Mouse (Mus musculus): ENCODE data around the gene Bpifb5.
"Not testable (repeated sequence)": the region's sequence is repeated elsewhere in the genome, so short reads cannot be mapped to it uniquely, and the experiment has no call there.

Bpifb5 gene

DNA sequence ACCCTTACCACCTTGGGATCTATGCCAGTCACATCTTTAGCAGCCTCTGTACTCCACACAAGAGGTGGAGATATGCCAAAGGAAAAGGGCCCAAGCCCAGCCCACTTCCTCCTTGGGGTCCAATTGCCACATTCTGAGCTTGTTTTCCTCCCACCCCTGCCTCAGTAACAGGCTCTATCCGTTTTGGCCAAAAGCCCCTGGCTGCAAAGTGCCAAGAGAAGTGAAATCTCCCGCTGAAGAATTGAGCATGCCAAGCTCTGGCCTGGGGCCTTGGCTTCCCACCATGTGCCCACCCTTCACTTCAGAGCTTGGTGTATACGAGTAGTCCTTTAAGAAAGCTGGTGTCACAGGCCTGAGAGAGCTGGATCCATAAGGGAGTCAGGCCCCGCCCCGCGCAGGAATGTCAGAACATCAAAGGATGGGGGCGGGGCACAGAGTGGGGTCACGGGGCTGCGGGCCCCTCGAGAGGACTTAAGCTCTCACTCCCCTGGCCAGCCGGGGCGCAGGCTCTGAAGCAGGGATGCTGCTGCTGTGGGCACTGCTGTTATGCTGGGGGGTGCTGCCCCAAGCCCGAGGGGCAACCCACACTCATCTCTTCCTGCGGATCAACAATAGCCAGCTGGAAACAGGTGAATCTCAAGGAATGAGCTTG, at the start of gene Bpifb5:
TSS of gene Bpifb5 (plus strand) at position 478 of the 652 bp plus-strand sequence.
- no peak for DNase-seq

DNA sequence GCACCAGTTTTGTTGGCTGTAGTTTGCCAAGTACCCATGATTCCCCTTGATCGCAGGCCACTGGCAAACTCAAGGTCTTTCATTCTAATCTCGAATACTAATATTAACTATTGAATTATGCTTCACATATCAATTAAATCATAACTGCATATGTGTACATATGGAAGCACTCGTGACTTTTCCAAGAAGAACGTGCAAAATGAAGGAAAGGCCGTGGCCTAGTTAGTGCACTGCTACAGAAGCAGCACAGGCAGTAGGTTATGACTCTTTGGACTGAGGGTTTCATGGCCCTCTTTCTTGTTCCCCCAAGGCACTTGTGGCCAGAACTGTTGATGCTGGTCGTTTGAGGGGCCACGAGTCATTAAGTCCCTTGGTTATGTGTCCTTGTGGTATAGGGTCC, 41.6 kb upstream of the Bpifb5 start:
- not testable (repeated sequence) for DNase-seq

DNA sequence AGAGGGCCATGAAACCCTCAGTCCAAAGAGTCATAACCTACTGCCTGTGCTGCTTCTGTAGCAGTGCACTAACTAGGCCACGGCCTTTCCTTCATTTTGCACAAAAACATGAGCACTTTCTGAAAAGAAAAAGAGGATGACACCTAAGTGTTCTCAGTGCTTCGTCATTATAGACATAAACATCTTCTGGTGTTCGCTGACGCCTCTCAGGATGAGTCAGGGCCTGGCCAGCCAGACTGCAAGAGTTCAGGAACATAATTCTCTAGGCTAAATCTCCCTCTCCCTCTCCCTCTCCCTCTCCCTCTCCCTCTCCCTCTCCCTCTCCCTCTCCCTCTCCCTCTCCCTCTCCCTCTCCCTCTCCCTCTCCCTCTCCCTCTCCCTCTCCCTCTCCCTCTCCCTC, 40.5 kb upstream of the Bpifb5 start:
- not testable (repeated sequence) for DNase-seq

DNA sequence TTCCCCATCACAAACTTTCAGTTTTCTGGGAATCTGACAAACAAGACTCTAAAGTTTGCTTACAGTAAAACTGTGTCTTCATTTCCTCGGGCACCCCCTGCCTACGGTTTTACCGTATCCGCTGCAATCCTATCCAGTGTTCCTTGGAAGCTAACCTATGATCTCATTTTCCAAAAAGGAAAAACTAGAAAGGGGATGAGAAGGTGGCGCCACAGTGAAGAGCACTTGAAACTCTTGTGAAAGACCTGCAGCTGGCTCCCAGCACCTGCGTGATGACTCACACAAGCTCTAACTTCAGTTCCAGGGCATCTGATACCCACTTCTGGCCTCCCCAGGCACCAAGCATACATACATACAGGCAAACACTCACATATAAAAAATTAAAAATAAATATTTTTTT, 38.2 kb upstream of the Bpifb5 start:
- DNase-seq = no peak

DNA sequence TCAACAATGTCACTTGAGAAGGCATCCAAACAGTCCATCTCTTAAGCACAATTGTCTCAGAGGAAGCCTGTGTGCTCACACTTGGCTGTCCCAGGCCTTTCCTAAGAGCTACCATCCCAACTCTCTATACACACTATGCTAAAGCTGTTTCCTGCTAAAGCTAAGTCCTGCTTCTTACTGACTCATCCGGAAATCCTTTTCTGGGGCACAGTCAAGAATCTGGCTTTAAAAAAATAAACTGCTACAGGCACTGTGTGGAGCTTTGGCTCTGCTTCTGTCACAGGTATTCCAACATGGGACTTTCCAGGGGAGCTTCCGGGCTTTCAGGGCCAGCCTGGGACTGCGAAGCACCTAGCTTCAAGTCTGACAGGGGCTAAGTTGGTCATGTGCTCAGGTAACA, 37.8 kb upstream of the Bpifb5 start:
- DNase-seq = no peak

DNA sequence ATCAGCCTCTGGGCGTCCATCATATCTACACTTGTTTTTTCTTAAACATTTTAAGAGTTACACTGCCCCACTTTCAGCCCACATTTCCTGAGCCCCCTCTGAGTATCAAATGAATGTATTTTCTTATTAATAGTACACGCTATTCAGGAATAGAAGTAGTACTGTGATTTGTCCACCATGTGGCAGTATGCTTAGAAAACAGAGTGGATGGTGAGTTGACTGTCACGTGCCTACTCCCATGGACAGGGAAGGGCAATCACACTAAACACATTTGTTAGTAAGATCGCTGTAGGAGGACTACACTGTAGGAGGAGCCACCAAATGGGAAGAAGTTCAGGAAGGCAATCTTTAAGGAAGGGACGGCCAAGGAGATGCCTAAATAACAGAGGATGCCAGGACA, 36.1 kb upstream of the Bpifb5 start:
- DNase-seq = no peak

DNA sequence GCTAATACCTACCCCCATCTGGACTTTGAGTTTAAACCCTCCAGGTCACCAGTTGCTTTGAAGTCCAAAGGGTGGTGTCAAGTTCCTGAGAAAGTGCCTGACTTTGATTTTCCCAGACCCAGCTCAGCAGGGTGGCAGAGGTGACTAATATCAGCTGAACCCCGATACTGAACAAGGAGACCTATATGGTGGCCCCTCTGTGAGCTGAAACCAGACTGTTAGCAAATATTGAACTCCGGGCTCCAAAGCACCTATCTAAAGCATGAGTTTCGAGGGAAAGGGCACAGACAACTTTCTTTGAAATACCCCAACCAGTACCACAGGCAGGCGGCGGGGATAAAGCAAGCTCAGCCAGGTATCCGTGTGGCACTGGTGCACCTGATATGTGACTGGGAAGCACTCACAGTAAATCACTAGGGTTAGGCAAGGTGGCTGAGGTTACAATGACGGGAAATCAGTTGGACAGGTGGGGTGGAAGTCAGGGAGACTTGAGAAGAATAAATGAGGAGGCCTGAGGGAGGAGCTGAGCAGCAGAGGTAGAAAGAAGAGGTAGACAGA, 33.6 kb upstream of the Bpifb5 start:
- no peak for DNase-seq

DNA sequence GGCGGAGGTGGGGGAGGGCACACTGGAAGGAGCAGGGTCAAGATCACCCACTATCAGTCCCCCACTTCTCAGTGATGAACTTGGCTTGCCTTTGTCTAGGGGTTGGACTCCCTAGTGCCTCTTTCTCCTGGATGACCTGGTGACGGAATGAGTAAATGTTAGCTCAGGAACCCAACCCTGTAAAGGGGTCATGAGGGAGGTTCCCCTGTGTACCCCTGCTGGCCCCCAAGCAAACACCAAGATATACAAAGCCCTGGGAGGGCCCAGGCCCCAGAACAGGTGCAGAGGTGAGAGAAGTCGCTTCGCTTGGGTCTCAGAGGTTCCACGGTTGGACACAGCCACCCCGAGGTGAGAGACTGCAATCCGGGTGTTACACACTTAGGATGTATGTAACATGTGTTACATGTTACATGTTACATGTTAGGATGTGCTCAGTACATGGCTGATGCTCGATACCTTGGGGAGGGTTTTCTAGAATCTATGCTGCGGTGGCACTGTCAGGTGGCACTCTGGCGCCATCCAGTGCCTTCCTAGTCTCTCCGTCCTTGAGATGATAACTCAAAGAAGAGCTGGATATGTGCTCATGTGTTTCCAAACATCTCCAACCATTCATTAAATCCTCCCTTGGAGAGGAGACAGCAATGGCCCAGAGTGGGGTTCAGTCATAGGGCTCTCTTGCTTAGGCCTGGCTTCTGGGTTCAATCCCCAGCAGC, 32.8 kb upstream of the Bpifb5 start, which contains the start of gene Bpifb1:
TSS of gene Bpifb1 (plus strand) at position 273 of the 713 bp plus-strand sequence.
- DNase-seq = peak; percentile 30

DNA sequence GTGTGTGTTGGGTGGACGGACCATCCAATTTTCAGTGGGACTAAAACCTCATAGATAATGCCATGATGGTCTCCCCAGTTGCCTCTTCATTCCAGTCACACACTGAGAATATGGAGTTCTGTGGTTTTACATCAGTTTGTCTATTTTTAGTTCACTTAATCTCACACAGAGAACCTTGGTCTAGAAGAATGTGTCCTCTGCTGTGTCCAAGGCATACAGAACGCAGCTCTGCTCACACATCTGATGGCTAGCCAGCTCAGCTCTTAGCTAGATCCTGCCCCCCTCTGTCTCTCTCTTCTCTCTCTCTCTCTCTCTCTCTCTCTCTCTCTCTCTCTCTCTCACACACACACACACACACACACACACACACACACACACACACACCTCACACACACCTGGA, 31.4 kb upstream of the Bpifb5 start:
- DNase-seq = no peak

DNA sequence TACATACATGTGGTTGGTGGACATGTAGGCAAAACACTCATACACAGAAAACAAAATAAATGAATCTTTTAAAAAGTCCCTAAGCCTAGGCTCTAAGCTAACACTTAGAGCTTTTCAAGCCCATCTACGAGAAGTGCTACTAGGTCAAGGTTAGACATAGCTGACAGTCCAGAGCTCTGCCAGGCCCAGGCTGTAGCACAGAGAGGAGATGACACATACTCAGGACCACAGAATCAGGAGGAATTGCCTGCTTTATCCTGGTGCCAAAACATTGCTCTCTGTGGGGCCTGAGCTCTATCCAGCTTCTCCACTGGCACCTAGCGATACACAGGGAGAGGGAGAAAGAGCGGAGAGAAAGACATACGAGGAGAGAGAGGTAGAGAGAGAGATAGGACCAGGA, 30.5 kb upstream of the Bpifb5 start:
- no peak for DNase-seq

DNA sequence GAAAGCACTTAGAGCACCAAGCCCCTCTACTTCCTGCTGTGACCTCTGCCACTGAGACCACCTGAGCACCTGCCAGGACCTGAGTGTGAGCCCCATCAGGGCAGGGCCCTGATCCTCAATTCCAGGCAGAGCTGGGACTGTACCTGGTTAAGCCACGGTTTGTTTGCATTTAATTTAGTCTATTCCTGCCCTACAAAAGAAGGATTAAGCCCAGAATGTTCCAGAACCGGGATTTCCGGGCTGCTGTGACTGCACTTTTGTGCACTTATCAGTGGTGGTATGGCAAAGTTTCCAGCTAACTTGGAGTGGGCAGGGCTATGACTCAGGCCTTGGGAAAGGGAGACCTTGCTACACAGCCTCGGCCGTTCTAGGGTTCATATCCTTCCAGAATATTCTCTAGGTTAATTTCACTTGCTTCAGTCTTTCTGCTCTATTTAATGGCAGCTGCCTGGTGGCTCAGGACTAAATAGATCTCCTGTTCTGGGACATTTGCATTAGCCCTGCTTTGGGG, 29.5 kb upstream of the Bpifb5 start:
- DNase-seq = no peak

DNA sequence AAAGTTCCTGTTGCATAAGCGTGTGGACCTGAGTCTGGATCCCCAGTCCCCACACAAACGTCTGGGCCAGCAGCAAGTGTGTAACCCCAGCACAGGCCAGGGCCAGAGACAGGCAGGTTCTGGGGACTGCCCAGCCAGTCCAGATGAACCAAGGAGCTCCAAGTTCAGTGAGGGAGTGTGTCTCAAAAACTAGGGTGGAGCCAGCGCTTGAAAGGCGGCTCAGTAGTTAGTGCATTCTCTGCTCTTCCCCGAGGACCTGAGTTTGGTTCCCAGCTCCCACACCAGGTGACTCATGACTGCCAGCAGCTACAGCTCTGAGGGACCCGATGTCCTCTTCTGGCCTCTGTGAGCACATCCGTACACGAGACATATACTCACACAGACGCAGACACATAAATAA, 26.5 kb upstream of the Bpifb5 start:
- DNase-seq = no peak

DNA sequence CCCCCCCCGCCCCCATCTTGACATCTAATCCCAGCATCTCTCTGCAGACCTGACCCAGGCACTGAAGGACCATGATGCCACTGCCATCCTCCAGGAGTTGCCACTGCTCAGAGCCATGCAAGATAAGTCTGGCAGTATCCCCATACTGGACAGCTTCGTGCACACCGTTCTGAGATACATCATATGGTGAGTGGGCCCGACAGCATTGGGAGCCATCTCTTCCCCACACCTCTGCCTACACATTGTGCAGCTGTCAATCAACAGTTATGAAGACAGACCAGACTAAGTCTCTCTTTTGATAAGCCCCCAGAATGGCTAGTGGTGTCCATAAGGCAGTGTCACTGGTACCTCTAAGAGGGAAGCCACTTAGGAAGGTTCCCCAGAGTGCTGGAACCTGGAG, 18.9 kb upstream of the Bpifb5 start:
- no peak for DNase-seq

DNA sequence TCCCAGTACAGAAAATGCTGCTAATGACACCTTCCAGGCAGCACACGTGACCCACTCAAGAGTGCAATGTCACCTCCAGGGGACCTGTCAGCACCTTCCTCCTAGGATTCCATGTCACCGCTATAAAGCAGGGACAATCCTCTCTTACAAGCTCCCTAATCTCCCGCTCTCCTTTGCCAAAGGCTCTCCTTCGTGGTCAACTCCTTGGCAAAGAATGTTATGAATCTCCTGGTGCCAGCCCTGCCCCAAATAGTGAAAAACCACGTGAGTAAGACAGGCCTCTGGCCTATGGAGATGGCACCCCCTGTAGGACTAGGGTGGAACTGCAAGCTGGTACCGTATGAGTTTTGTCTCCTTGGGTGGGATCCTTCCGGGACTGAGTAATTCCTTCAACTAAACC, 16.6 kb upstream of the Bpifb5 start:
- DNase-seq = no peak

DNA sequence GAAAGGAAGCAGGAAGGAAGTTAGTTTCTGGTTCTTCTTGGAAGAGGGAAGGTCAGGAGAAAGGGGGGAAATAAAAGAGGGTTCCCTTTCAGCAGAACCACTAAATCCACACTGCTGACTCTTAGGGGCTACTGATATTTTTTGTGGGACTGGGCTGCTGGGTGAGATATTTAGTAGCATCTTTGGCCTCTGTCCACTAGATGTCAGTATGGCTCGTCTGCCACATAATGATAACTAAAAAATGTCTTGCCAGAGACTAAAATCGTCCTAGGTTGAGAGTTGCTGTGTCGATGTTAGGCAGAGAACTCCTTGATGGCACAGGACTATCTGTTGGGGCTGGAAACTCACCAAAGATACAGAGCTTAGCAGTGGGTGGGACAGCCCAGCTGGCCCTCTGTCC, 14.4 kb upstream of the Bpifb5 start:
- no peak for DNase-seq

DNA sequence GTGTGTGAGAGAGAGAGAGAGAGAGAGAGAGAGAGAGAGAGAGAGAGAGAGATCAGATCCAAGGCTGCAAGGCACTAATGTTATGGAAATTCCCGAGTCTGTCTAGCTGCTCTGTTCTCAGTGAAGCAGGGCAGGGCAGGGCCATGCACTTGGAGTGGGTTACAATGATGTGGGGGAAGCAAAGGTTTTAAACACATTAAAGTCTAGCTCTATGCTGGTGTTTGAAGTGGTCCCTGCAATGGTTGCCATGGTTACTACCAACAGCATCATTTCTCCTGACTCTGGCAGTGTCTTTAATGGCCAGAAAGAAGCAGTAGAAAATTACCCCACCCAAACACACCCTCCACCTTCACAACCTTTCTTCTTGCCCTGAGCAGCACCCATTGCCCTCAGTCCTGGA, 12.4 kb upstream of the Bpifb5 start:
- no peak for DNase-seq

DNA sequence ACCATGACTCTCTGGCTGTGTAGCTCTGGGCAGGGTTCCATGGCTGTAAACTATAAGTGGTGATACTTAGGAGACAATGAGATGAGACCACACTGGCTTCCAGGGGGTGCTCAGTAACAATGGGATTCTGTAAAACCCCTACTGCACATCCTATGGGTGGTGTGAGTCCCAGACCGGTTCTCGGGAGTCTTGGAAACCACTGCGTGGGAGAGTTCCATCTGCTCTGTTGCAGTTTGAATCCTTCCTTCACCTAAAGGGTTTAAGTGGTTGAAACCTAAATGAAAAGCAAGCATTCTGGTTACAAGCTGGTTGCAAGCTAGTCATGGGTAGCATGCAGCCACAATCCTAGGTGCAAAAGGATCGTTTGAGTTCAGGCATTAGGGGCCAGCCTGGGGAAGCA, 11.7 kb upstream of the Bpifb5 start:
- DNase-seq = peak; percentile 38

DNA sequence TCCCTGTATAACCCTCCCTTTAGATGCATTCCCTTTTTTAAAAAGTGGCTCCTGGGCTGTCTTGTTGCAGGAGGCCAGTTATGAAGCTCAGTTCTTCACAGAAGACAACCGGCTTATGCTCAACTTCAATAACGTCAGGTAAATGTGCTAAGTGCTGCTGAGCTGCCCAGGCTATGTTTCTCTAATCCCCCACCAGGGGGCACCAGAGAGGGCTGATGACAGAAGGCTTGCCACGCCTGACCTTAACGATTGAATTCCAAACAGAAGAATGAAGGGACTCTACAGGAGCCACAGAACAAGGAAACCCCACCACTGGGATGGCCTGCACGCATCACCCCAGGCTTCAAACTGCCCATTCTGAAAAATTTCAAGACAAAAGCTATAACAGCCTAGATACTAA, 8.4 kb upstream of the Bpifb5 start:
- DNase-seq = peak; percentile 68

DNA sequence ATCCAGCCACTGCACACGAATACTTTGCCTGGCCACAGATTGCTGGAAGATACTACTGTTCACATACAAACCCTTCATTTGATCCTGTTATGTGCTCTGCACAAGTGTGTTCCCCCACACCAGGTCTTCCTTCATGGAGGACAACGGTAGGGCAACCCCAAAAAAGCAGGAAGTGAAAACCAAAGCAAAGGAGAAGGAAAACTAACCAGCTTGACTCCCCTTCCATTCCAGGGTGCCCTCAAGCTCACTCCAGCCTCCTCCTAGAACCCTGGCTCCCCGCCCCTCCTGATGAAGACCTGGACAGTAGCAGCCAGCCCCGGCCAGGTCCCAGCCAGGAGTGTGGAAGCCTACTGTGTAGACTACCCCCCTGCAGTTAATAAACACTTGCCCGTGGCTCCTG, 3.6 kb upstream of the Bpifb5 start:
- DNase-seq = no peak

DNA sequence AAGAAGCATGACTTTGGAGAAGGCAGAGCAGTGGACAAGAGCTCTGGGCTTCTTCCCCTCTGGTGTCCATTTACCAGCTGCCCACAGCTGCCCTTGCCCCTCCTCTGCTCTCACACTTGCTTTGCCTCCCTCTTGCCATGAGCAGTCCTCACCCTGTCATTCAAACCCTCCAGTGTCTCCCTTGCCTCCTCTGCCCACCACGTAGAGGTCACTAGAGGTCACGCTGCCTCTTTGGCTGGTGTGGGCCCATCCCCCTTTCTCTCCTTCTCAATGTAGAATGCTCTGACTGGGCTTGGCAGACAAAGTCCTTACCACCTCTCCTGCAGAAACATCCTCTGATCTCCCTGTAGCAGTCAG, 353 bp downstream of the Bpifb5 start:
- DNase-seq = no peak

DNA sequence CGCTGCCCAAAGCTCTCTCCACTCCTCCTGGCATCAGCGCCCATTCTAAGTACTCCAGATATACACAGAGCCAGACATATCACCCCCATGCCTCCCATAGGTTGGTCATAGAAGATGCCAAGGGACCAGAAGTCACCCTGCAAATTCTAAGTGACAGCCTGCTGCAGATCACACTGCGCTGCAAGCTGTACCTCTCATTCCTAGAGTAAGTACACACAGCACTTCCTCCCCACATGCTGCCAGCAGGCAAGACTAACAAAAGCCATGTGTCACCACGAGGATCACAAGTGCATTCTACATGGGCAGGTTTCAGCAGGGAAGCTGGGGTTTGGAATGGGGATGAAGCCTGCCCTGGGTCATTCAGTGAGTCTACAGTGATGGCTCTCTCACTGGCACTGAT, 3.4 kb downstream of the Bpifb5 start:
- DNase-seq = no peak

DNA sequence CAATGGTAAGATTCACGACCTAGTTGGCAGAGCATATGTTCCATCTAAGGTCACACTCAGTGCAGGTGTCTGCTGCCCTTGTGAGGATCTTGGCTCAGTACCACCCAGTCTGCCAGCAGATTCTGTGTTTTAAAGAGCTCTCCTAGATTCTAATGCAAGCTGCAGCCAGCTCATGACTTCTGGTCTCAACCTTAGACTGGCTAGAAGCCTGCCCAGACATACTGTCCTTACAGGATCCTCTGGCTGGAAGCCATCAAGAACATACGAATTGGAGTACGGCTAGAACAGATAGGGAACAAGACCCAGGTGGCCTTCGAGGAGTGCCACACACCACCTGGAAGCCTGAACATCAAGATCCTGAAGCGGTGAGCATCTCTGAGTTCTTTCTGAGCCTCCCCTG, 4.3 kb downstream of the Bpifb5 start:
- no peak for DNase-seq

DNA sequence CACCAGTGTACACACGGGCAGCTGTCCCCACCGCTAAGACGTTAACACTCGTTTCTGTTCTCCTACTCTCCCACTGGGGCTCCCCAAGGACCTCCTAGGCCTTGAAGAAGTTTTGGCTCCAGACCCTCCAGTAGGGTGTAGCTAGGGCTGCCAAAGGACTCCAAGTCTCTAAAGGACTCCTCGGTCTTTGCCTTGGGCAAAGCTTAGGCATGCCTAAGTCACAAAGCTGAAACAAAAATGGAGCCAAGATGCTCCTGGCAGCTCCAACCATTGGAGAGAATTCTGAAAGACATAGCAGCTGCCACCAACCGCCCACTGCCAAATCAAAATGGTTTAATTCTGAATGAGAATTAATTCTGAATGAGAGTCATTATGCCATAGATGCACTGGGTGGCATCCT, 9.9 kb downstream of the Bpifb5 start:
- DNase-seq = no peak

DNA sequence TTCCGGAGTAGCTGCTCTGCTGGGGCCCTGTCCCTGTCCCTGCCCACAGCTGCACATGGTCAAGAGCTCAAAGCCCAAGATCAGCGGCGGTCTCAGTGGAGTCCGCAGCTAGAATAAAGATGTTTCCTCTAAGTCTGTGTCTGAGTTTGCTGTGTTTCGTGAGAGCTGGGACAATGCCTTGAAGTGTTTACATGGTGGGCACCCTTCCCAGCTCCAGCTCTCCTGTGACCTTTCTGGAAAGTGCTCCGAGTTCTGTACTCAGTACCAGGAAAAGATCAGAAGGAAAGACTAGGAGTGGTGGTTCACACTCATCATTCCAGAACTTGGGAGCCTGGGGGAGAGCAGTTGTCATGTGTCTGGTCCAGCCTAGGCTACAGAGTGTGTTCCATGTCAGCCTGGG, 17.2 kb downstream of the Bpifb5 start:
- DNase-seq = no peak

All from right cerebral cortex, postnatal 14 days (tissue).